Mouse (Mus musculus) cerebellum, adult 8-10 months (tissue): Measurements from ENCODE around the gene Apeh.
A peak's percentile ranks its signal among the peaks of the same experiment; 100 is the strongest.

Experiments used
- DNase-seq: peaks from one replicate; pipeline ENCODE4 v3.0.0; 2022

Gene Apeh

GRCm38 (mm10) chr9:108073141-108073930 lies 21.1 kb downstream of the Apeh start:
- DNase-seq: peak; percentile 82

GRCm38 (mm10) chr9:108072481-108072924 lies 21.9 kb downstream of the Apeh start:
- peak; percentile 63 for DNase-seq

- no peak for DNase-seq
Observed at GRCm38 (mm10) chr9:108071801-108072200, 22.6 kb downstream of the Apeh start.

GRCm38 (mm10) chr9:108069529-108069928 lies 24.9 kb downstream of the Apeh start:
- DNase-seq: no peak

GRCm38 (mm10) chr9:108069007-108069406 lies 25.4 kb downstream of the Apeh start:
- no peak for DNase-seq

GRCm38 (mm10) chr9:108067900-108068299 lies 26.5 kb downstream of the Apeh start:
- peak; percentile 89 for DNase-seq

- DNase-seq: no peak
Observed at GRCm38 (mm10) chr9:108067199-108067598, 27.2 kb downstream of the Apeh start.

GRCm38 (mm10) chr9:108065491-108066011 lies 28.9 kb downstream of the Apeh start:
- DNase-seq: peak; percentile 84

GRCm38 (mm10) chr9:108063361-108063760 lies 31.0 kb downstream of the Apeh start:
- no peak for DNase-seq

GRCm38 (mm10) chr9:108062142-108062541 lies 32.3 kb downstream of the Apeh start:
- DNase-seq: no peak

- DNase-seq: no peak
Observed at GRCm38 (mm10) chr9:108058291-108058690, 36.1 kb downstream of the Apeh start.

GRCm38 (mm10) chr9:108057262-108057562 lies 37.2 kb downstream of the Apeh start:
- no peak for DNase-seq

- DNase-seq: no peak
Observed at GRCm38 (mm10) chr9:108056361-108057261, 37.8 kb downstream of the Apeh start.

GRCm38 (mm10) chr9:108055661-108056237 lies 38.7 kb downstream of the Apeh start:
- DNase-seq: no peak

GRCm38 (mm10) chr9:108055061-108055460 lies 39.3 kb downstream of the Apeh start:
- DNase-seq: no peak

GRCm38 (mm10) chr9:108054331-108055040 lies 39.9 kb downstream of the Apeh start:
- DNase-seq: peak; percentile 23

GRCm38 (mm10) chr9:108053665-108054225 lies 40.7 kb downstream of the Apeh start:
- peak; percentile 34 for DNase-seq

- DNase-seq: peak; percentile 95
Observed at GRCm38 (mm10) chr9:108052885-108053664, 41.3 kb downstream of the Apeh start, which contains the start of gene Amigo3. Amigo3 (plus strand) TSS chr9:108053159.

GRCm38 (mm10) chr9:108052411-108052810 lies 42.0 kb downstream of the Apeh start:
- DNase-seq: no peak

- peak; percentile 24 for DNase-seq
Observed at GRCm38 (mm10) chr9:108051931-108052220, 42.5 kb downstream of the Apeh start.

GRCm38 (mm10) chr9:108051184-108051930 lies 43.0 kb downstream of the Apeh start:
- DNase-seq: peak; percentile 32
